Mouse (Mus musculus) embryonic facial prominence, embryonic 11.5 days (tissue): ENCODE data around the gene Galnt17. TPM values are rescaled to one million over a fixed set of nuclear protein-coding genes. Genes with fewer than 3 reads are reported as not detected.

Experiments
- ATAC-seq: fragments of 200-750 bp; cut with Nextera tagmentation; replicated peaks from 2 replicates; pipeline ENCODE4 v1.8.0; 2017; ENCODE audit warnings: low read depth; ENCODE audit not compliant: insufficient number of reproducible peaks, low FRiP score, low TSS enrichment
- DNase-seq: peaks from one replicate; pipeline ENCODE4 v3.0.0-alpha.2; 2015; ENCODE audit warnings: low spot score
- H3K27ac ChIP-seq: fragments of 300-500 bp; sonication (generic); replicated peaks from 2 replicates; pipeline ENCODE4 v1.5.1; 2014; ENCODE audit warnings: mild to moderate bottlenecking, low read depth, low read length, control low read depth
- H3K27me3 ChIP-seq: fragments of 300-500 bp; sonication (generic); 2 replicates; pipeline ENCODE4 v1.6.1; 2014; ENCODE audit warnings: mild to moderate bottlenecking, low read length, moderate library complexity, mixed read lengths; ENCODE audit not compliant: control insufficient read depth, insufficient read depth
- H3K36me3 ChIP-seq: fragments of 300-500 bp; sonication (generic); replicated peaks from 2 replicates; pipeline ENCODE4 v1.6.1; 2014; ENCODE audit warnings: low read depth, mild to moderate bottlenecking, low read length, moderate library complexity, mixed read lengths; ENCODE audit not compliant: control insufficient read depth, insufficient read depth
- H3K4me1 ChIP-seq: fragments of 300-500 bp; sonication (generic); 2 replicates; pipeline ENCODE4 v1.6.1; 2014; ENCODE audit warnings: low read length, mixed read lengths; ENCODE audit not compliant: control insufficient read depth, insufficient read depth
- H3K4me2 ChIP-seq: fragments of 300-500 bp; sonication (generic); 2 replicates; pipeline ENCODE4 v1.6.1; 2014; ENCODE audit warnings: low read depth, mild to moderate bottlenecking, control low read depth, low read length, moderate library complexity
- H3K4me3 ChIP-seq: fragments of 300-500 bp; sonication (generic); 2 replicates; pipeline ENCODE4 v1.5.1; 2014; ENCODE audit warnings: low read depth, low read length, control low read depth
- H3K9ac ChIP-seq: fragments of 300-500 bp; sonication (generic); replicated peaks from 2 replicates; pipeline ENCODE4 v1.6.1; 2014; ENCODE audit warnings: mild to moderate bottlenecking, control low read depth, low read length
- H3K9me3 ChIP-seq: fragments of 300-500 bp; sonication (generic); replicated peaks from 2 replicates; pipeline ENCODE4 v1.6.1; 2016; ENCODE audit warnings: mild to moderate bottlenecking, low read length, inconsistent platforms, mixed read lengths; ENCODE audit not compliant: control insufficient read depth
- WGBS: fragments of 180-500 bp; shearing (Covaris S2); extraction: QIAGEN DNeasy Blood & Tissue Kit; methylation state at CpG from one replicate; pipeline ENCODE4 v1.1.7; 2014; 5-methylcytosine and 5-hydroxymethylcytosine counted together
- polyA plus RNA-seq: library from polyadenylated mRNA; unstranded; fragments of >200 nt; fragmentation: Nextera tagmentation; extraction: Ambion mirVana; gene quantifications from 2 replicates; pipeline ENCODE4 v1.2.1, GENCODE M21; 2014

The Galnt17 gene
- polyA plus RNA-seq, 1 experiment from 2014 or later = 0.79 TPM

DNA sequence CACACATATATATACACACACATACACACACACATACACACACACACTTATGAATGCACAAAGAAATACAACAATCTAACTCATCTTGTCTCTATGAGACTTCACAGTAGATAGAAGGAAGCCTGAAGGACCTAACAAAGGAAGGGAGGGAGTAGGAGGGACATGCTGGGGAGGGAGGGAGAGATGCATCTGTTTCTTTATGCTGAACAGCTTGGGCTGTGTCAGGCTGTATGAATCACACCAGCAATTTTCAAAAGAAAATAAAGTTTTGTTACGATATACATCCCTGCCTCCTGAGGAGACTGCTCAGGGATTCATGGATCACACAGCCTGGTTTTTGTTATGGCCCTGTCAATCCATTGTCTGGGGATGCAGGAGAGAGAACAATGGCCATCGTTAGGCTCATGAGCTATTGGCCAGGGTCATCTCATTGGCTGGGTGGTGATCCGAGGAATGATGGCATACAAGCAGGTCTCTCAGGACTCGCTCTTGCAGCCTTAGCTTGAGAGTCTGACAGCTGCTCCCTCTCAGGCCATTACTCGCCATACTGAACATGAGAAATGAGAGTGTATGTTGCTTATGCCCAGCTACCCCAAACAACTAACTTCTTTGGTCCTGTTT, 194.3 kb downstream of the Galnt17 start:
- H3K9ac ChIP-seq = no peak overlapping the region
- H3K9me3 ChIP-seq = peaks cover 2% of the 10 kb centered on the region; the same call in 1 of the 2 replicates
- H3K4me1 ChIP-seq = no peaks in the 10 kb centered on the region
- no peak overlapping the region for H3K4me2 ChIP-seq
- no peaks in the 10 kb centered on the region for H3K27me3 ChIP-seq
- 68% methylated on average over 5 of the region's 5 CpGs for WGBS
- DNase-seq (no peak), ATAC-seq (no peak)
- no peak overlapping the region for H3K4me3 ChIP-seq
- H3K27ac ChIP-seq = no peak overlapping the region
- H3K36me3 ChIP-seq = no peaks in the 10 kb centered on the region

DNA sequence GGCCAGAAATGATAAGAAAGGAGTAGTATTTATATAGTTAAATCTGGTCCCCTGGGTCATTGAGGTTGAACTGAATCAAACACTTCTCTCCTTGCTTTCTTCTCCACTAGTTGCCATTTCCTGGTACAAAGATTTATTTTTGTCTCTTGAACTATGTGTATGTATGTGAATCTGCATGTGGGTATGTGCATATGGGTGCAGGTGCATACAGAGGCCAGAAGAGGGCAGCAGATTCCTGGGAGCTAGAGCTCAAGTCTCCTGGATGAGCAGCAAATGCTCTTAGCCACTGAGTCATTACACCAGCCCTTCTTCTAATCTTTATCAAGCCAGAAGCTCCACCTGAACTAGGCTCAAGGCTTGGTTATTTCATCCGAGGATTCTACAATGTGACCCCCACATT, 201.1 kb downstream of the Galnt17 start:
- ATAC-seq (no peak), DNase-seq (no peak)
- no peak overlapping the region for H3K4me3 ChIP-seq
- no peaks in the 10 kb centered on the region for H3K36me3 ChIP-seq
- no peaks in the 10 kb centered on the region for H3K4me1 ChIP-seq
- peaks cover 2% of the 10 kb centered on the region; the same call in 1 of the 2 replicates for H3K9me3 ChIP-seq
- H3K9ac ChIP-seq = no peak overlapping the region
- no peak overlapping the region for H3K27ac ChIP-seq
- no peak overlapping the region for H3K4me2 ChIP-seq
- 84% methylated on average over 1 of the region's 1 CpGs for WGBS
- no peaks in the 10 kb centered on the region for H3K27me3 ChIP-seq

DNA sequence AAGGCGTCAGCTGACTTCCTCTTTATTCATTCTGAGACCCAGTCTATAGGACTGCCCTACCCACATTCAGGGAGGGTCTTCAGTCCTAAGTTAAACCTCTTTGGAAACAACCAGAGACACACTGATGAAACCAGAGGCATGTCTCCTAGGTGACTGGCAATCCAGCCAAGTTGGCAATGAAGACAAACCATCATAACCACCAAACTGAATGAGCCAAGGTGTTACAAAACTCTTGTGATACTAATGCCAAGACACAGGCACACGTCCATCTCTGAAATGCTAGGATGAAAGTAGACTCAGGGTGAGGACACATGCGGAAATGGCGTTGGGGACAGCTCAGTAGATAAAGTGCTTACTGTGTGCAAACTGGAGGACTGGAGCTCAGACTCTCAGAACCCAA, 211.5 kb downstream of the Galnt17 start:
- H3K27ac ChIP-seq = no peak overlapping the region
- H3K9me3 ChIP-seq = no peaks in the 10 kb centered on the region
- no peak overlapping the region for H3K4me2 ChIP-seq
- H3K27me3 ChIP-seq = no peaks in the 10 kb centered on the region
- ATAC-seq (no peak), DNase-seq (no peak)
- no peaks in the 10 kb centered on the region for H3K36me3 ChIP-seq
- H3K4me1 ChIP-seq = no peaks in the 10 kb centered on the region
- no peak overlapping the region for H3K4me3 ChIP-seq
- WGBS = 94% methylated on average over 4 of the region's 4 CpGs
- no peak overlapping the region for H3K9ac ChIP-seq

DNA sequence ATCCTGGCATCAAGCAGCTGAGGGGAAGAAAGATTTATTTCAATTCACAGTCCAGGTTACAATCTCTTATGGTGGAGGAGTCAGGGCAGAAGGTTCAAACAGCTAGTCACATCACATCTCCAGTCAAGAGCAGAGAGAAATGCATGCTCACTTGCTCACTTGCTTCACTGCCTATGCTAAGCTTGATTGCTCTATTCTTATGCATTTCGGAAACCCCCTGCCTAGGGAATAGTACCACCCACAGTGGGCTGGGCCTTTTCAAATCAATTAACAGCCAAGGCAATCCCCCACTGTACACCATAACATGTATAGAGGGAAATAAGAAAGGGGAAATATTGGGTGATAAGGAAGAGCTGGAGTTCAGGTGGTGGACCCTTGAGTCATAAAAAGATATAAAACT, 212.7 kb downstream of the Galnt17 start:
- Histone ChIP-seq H3K9me3 (no peaks in the 10 kb centered on the region), H3K4me2 (no peak overlapping the region), H3K4me1 (no peaks in the 10 kb centered on the region), H3K27me3 (no peaks in the 10 kb centered on the region), H3K4me3 (no peak overlapping the region), H3K27ac (no peak overlapping the region), H3K9ac (no peak overlapping the region), H3K36me3 (no peaks in the 10 kb centered on the region)
- no peak for DNase-seq
- WGBS = 97% methylated on average over 1 of the region's 1 CpGs
- no peak for ATAC-seq

DNA sequence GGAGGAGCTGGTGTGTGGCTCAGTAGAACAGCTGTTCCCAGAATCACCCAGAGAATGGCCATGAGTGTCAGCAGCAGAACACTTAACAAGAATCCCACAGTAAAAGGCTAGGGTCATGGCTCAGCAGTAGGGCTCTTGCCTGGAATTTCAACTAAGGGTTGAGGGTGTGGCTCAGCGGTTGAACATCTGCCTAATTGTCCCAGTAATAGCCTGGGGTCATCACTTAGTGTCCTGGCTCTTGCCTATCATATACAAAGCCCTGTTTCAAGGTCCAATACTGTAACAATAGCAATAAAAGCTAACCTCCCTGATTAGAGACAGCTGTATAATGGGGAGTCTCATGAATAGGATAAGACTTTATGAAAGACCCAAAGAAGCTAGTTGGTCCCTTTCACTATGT, 213.5 kb downstream of the Galnt17 start:
- 50% methylated on average over 1 of the region's 1 CpGs for WGBS
- Histone ChIP-seq H3K27ac (no peak overlapping the region), H3K9me3 (no peaks in the 10 kb centered on the region), H3K36me3 (no peaks in the 10 kb centered on the region), H3K4me2 (no peak overlapping the region), H3K27me3 (no peaks in the 10 kb centered on the region), H3K4me3 (no peak overlapping the region), H3K9ac (no peak overlapping the region), H3K4me1 (no peaks in the 10 kb centered on the region)
- DNase-seq = no peak
- ATAC-seq = no peak

DNA sequence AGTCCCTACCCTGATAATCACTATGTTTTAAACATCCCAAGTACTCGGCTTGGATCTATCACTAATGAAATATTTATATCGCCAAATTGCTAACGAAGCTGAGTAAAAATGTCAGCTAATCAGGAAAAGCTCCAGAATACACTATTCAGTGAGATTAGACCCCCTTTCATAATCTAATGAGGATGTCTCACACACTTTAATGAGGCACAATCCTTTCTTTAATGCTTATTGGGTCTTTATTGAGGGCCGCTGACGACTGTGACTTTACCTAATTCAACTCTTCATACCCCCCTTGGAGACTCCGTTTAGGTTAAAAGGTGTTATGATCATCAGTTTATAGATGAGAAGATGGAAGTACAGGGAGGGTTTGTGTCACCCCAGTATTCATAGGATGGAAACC, 214.2 kb downstream of the Galnt17 start:
- no peak for ATAC-seq
- Histone ChIP-seq H3K4me3 (no peak overlapping the region), H3K27ac (no peak overlapping the region), H3K36me3 (no peaks in the 10 kb centered on the region), H3K9ac (no peak overlapping the region), H3K27me3 (no peaks in the 10 kb centered on the region), H3K4me1 (no peaks in the 10 kb centered on the region), H3K9me3 (no peaks in the 10 kb centered on the region), H3K4me2 (no peak overlapping the region)
- WGBS = 74% methylated on average over 6 of the region's 6 CpGs
- no peak for DNase-seq

DNA sequence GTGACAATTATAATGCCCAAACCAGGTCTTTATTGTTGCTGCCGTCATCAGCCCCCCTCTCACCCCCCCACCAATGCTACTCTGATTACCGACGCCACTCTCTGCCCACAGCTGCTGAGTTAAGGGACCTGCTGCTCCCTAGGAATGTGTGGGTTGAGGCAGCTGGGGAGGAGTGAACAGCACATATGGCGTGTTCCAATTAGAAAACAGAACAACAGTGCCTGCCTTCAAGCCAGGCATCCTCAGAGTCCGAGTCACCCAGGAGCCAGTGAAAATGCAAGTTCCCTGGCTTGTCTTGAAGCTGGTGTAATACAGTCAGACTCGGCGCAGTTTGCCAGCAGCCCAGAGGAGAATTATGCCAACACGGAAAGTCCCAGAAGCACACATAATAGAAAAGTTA, 218.4 kb downstream of the Galnt17 start:
- no peak overlapping the region for H3K9ac ChIP-seq
- no peak for DNase-seq
- H3K4me1 ChIP-seq = no peaks in the 10 kb centered on the region
- no peak overlapping the region for H3K27ac ChIP-seq
- WGBS = 49% methylated on average over 8 of the region's 8 CpGs
- no peak overlapping the region for H3K4me3 ChIP-seq
- H3K36me3 ChIP-seq = no peaks in the 10 kb centered on the region
- no peaks in the 10 kb centered on the region for H3K27me3 ChIP-seq
- H3K9me3 ChIP-seq = no peaks in the 10 kb centered on the region
- no peak overlapping the region for H3K4me2 ChIP-seq
- 0 out of 2 replicates have a peak, but pooled peaks have one; percentile 70 for ATAC-seq

DNA sequence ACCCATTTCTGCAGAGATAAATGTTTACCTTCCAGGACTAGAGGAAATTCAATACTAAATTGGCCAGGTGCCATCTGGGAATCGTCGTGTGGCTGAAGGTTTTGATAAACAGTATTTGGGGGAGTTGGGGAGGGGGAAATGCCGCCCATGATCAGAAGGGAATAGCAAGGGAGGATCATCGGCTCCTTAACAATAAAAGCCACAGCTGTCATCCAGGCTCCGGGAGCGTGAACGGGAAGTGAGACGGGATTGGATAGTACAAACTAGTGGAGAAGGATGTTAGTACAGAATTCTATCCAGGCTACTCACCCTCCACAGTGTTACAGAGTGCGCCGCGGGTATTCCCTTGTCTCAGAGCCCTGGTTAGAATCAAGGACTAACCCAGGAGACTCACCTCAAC, 219.4 kb downstream of the Galnt17 start:
- Histone ChIP-seq H3K4me1 (no peaks in the 10 kb centered on the region), H3K4me2 (no peak overlapping the region), H3K36me3 (no peaks in the 10 kb centered on the region), H3K27ac (no peak overlapping the region), H3K9ac (no peak overlapping the region), H3K4me3 (no peak overlapping the region), H3K27me3 (no peaks in the 10 kb centered on the region), H3K9me3 (no peaks in the 10 kb centered on the region)
- DNase-seq = peak; percentile 39
- no peak for ATAC-seq
- 60% methylated on average over 11 of the region's 11 CpGs for WGBS
